Mouse (Mus musculus) ES-E14 (cell line): ENCODE data around the gene Ift22.

Experiments
- CHD2 ChIP-seq: IDR thresholded peaks from 2 replicates; pipeline ENCODE4 v1.6.1; 2014; ENCODE audit warnings: mild to moderate bottlenecking, low read depth, low read length, inconsistent platforms
- ZC3H11A ChIP-seq: IDR thresholded peaks from 2 replicates; pipeline ENCODE4 v1.6.1; 2012; ENCODE audit warnings: low read depth, mild to moderate bottlenecking, inconsistent platforms, low read length, borderline replicate concordance
- ZNF384 ChIP-seq: IDR thresholded peaks from 2 replicates; pipeline ENCODE4 v1.6.1; 2012; ENCODE audit warnings: low read depth, low read length, inconsistent platforms

DNA sequence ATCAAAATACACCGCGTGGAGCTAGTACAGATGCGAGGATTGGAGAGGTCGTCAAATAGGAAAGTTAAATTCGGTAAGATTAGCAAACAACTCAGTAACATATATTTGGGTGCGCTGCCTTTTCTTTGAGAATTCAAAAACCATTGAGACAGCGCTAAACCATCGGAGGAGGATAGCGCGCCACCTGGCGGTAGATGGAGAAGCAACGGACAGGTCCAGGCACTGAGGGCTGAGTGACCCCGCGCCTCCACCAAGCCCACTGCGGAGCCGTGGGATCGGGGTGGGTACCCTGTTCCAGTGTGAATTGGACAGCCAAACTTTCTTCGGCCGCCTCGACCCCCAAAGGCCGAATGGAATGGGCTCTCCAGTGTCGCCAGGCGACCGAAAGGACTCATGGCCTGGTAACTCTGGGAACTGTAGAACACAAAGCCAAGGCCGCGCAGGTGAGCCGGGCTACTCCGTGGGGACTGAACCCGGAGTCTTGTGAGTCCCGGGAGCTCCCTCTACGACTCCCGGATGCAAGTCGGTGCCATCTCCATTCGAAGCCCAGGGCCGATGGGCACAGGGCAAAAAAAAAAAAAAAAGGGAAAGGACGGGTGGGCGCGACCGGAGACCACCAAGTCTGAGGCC, 26.5 kb upstream of the Ift22 start:
- TF ChIP-seq ZNF384 (no peak), ZC3H11A (no peak), CHD2 (no peak)
